Mouse (Mus musculus): ENCODE data around the gene Mobp. TPM values are rescaled to one million over a fixed set of nuclear protein-coding genes. Genes with fewer than 3 reads are reported as not detected.
A peak's percentile ranks its signal among the peaks of the same experiment; 100 is the strongest.

Mobp gene
- polyA plus RNA-seq, 1 experiment: not detected

- no peaks in the 10 kb centered on the region for H3K4me1 ChIP-seq (ENCODE audit: control insufficient read depth, insufficient read depth, low read length)
- no peak overlapping the region for H3K4me3 ChIP-seq (ENCODE audit: insufficient read depth, low read length)
- H3K27ac ChIP-seq (ENCODE audit: insufficient read depth, low read length): no peak overlapping the region
- TF ChIP-seq CTCF (IDR thresholded peaks at IDR 0.05; ENCODE audit: borderline replicate concordance, insufficient read depth, low read length) (no peak), POLR2A (IDR thresholded peaks at IDR 0.05; ENCODE audit: low read depth, low read length) (no peak)
These were observed 33.9 kb upstream of the Mobp start for GRCm38 (mm10) chr9:120115580-120115979.

DNA sequence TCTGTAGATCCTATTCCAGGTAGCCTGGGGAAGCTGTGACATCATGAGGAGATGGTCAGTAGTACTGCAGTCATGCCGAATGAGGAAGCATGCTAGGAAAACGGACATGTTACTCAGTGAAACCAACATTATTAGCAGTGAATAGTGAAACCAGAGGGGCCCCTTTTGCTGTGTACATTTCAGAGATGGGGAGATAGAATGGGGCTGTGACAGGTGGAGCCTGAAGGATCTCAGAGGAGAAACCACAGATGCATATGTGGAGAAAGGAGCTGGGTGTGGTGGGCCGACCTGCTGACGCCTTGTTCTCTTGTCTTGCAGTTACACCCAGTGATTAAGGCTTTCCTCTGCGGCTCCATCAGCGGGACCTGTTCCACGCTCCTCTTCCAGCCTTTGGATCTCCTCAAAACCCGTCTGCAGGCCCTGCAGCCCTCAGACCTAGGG, 33.3 kb upstream of the Mobp start:
- Histone ChIP-seq H3K27ac (ENCODE audit: insufficient read depth, low read length) (no peak overlapping the region), H3K4me1 (ENCODE audit: control insufficient read depth, insufficient read depth, low read length) (no peaks in the 10 kb centered on the region), H3K4me3 (ENCODE audit: insufficient read depth, low read length) (no peak overlapping the region)
- TF ChIP-seq CTCF (IDR thresholded peaks at IDR 0.05; ENCODE audit: borderline replicate concordance, insufficient read depth, low read length): no peak
- TF ChIP-seq POLR2A (IDR thresholded peaks at IDR 0.05; ENCODE audit: low read depth, low read length): no peak

GRCm38 (mm10) chr9:120118212-120118611, 31.3 kb upstream of the Mobp start:
- no peak overlapping the region for H3K27ac ChIP-seq (ENCODE audit: insufficient read depth, low read length)
- no peak for TF ChIP-seq CTCF (IDR thresholded peaks at IDR 0.05; ENCODE audit: borderline replicate concordance, insufficient read depth, low read length)
- TF ChIP-seq POLR2A (IDR thresholded peaks at IDR 0.05; ENCODE audit: low read depth, low read length): no peak
- H3K4me3 ChIP-seq (ENCODE audit: insufficient read depth, low read length): no peak overlapping the region
- no peaks in the 10 kb centered on the region for H3K4me1 ChIP-seq (ENCODE audit: control insufficient read depth, insufficient read depth, low read length)

- TF ChIP-seq POLR2A (IDR thresholded peaks at IDR 0.05; ENCODE audit: low read depth, low read length): no peak
- TF ChIP-seq CTCF (IDR thresholded peaks at IDR 0.05; ENCODE audit: borderline replicate concordance, insufficient read depth, low read length): no peak
- H3K27ac ChIP-seq (ENCODE audit: insufficient read depth, low read length): no peak overlapping the region
- H3K4me1 ChIP-seq (ENCODE audit: control insufficient read depth, insufficient read depth, low read length): no peaks in the 10 kb centered on the region
- H3K4me3 ChIP-seq (ENCODE audit: insufficient read depth, low read length): no peak overlapping the region
These were observed 29.0 kb upstream of the Mobp start for GRCm38 (mm10) chr9:120120503-120120902.

DNA sequence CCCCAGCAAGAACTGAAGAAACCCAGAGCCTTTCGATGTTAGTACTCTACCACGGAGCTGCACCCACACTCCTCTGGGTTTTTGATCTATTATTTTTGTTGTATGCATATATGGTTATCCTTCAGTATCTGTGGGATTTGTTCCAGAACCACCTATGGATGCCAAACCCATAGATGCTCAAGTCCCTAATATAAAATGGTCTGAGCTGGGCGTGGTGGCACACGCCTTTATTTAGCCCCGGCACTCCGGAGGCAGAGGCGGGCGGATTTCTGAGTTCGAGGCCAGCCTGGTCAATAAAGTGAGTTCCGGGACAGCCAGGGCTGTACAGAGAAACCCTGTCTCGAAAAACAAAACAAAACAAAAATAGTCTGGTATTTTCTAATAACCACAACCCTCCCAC, 22.6 kb upstream of the Mobp start:
- peak overlapping the region; percentile 14; the same call in 1 of the 2 replicates for H3K4me3 ChIP-seq (ENCODE audit: insufficient read depth, low read length)
- peak overlapping the region; percentile 88 for H3K27ac ChIP-seq (ENCODE audit: insufficient read depth, low read length)
- no peaks in the 10 kb centered on the region for H3K4me1 ChIP-seq (ENCODE audit: control insufficient read depth, insufficient read depth, low read length)
- no peak for TF ChIP-seq POLR2A (IDR thresholded peaks at IDR 0.05; ENCODE audit: low read depth, low read length)
- no peak for TF ChIP-seq CTCF (IDR thresholded peaks at IDR 0.05; ENCODE audit: borderline replicate concordance, insufficient read depth, low read length)

GRCm38 (mm10) chr9:120127538-120128251, 21.8 kb upstream of the Mobp start, which contains the start of gene Rpsa:
Gene Rpsa (plus strand): TSS chr9:120127689.
- H3K27ac ChIP-seq (ENCODE audit: insufficient read depth, low read length): peak within 1 kb of the TSS; percentile 88
- H3K4me3 ChIP-seq (ENCODE audit: insufficient read depth, low read length): peak within 1 kb of the TSS; percentile 98
- TF ChIP-seq CTCF (IDR thresholded peaks at IDR 0.05; ENCODE audit: borderline replicate concordance, insufficient read depth, low read length) (no peak), POLR2A (IDR thresholded peaks at IDR 0.05; ENCODE audit: low read depth, low read length) (peak; percentile 91)
- H3K4me1 ChIP-seq (ENCODE audit: control insufficient read depth, insufficient read depth, low read length): no peaks in the 10 kb centered on the region

DNA sequence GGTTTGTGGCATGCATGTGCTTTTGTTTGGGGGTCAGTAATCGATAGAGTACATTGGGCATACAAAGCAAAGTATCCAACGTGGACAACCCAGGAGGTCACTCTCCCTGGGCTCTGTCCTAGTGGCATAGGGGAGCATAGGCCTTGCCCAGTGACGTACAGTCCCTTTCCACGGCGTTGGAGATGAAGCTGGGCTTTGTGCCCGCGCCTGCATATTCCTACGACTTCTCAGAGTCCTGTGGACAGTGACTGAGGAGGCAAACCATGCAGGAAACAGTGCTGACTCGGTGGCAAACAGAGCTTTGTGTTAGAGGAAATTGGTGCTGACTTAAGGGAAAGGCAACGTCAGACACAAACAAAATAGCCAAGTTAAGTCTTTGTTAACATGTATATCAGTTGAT, 20.2 kb upstream of the Mobp start:
- TF ChIP-seq CTCF (IDR thresholded peaks at IDR 0.05; ENCODE audit: borderline replicate concordance, insufficient read depth, low read length): no peak
- no peak for TF ChIP-seq POLR2A (IDR thresholded peaks at IDR 0.05; ENCODE audit: low read depth, low read length)
- peak overlapping the region; percentile 98 for H3K4me3 ChIP-seq (ENCODE audit: insufficient read depth, low read length)
- H3K4me1 ChIP-seq (ENCODE audit: control insufficient read depth, insufficient read depth, low read length): no peaks in the 10 kb centered on the region
- no peak overlapping the region for H3K27ac ChIP-seq (ENCODE audit: insufficient read depth, low read length)

DNA sequence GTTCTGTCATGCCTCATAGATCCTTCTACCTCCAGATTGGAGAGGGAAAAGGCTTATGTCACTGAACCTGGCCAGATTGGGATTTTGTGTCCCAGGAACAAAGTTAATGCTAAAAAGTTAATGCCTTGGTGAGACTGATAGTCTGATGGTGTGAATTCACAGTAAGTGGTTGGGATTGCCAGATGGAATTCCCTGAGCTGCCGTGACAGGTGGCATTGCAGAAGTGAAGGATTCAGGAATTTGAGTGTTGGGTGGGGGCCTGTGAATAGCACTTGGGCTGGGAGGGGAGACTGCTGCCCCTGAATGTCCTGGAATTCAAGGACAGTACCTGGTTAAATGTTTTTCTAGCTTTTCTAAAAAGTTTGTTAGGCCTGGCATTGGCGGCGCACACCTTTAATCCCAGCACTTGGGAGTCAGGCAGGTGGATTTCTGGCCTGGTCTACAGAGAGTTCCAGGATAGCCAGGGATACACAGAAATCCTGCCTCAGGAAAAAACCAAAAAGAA, 17.7 kb upstream of the Mobp start:
- TF ChIP-seq POLR2A (IDR thresholded peaks at IDR 0.05; ENCODE audit: low read depth, low read length) (no peak), CTCF (IDR thresholded peaks at IDR 0.05; ENCODE audit: borderline replicate concordance, insufficient read depth, low read length) (no peak)
- Histone ChIP-seq H3K27ac (ENCODE audit: insufficient read depth, low read length) (no peak overlapping the region), H3K4me1 (ENCODE audit: control insufficient read depth, insufficient read depth, low read length) (no peaks in the 10 kb centered on the region), H3K4me3 (ENCODE audit: insufficient read depth, low read length) (no peak overlapping the region)

GRCm38 (mm10) chr9:120132980-120133754, 16.3 kb upstream of the Mobp start:
- Histone ChIP-seq H3K4me1 (ENCODE audit: control insufficient read depth, insufficient read depth, low read length) (no peaks in the 10 kb centered on the region), H3K4me3 (ENCODE audit: insufficient read depth, low read length) (no peak overlapping the region), H3K27ac (ENCODE audit: insufficient read depth, low read length) (no peak overlapping the region)
- no peak for TF ChIP-seq CTCF (IDR thresholded peaks at IDR 0.05; ENCODE audit: borderline replicate concordance, insufficient read depth, low read length)
- TF ChIP-seq POLR2A (IDR thresholded peaks at IDR 0.05; ENCODE audit: low read depth, low read length): peak; percentile 63
